Mouse (Mus musculus) c-Kit-negative CD71-positive TER-119-positive erythroid progenitor cells, embryonic 14.5 days (primary cell): ENCODE measurements around the gene Deaf1.

Experiments
- DNase-seq: peaks from one replicate; pipeline ENCODE4 v3.0.0-alpha.2; 2013; ENCODE audit warnings: low read depth, low spot score

Deaf1 gene

GRCm38 (mm10) chr7:141339215-141339920, 11.9 kb upstream of the Deaf1 start:
- DNase-seq: no peak

- no peak for DNase-seq
These were observed 11.2 kb upstream of the Deaf1 start, which contains the start of gene Eps8l2 for GRCm38 (mm10) chr7:141338576-141339131. Gene Eps8l2, plus strand, starts transcription at chr7:141338880.

DNA sequence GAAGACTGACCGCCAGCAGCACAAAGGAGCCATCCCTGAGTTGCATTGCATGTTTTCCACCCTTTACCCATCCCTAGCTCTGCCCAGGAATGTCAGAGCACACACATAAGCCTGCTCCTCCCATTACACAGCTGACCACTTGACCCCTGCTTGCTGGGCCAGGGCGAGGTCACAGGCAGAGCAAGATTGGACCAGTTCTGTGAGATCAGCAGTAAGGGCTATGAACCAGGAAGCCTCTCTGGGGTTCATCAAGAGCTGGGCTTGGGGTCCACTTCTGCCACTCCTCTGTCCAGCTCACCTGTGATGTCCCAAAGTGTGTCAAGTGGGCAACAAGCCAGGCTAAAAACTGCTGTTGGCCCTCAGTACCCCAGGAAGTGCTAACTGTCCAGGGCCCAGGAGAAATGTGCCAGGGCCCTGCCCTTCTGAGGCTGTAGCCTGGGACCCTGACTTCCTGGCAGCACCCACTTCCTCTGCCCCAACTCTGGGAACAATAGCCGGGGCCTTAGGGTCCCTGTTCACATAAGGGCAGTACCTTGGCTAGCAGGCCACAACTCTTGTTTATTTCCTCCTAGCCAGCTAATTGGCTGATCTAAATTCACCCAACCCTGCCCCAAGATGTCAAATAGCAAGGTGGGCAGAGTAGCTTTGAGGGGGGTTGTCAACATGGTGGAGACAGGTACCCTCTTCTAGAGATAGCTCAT, 10.4 kb upstream of the Deaf1 start:
- no peak for DNase-seq

- no peak for DNase-seq
These were observed 8.8 kb upstream of the Deaf1 start for GRCm38 (mm10) chr7:141336296-141336695.

DNA sequence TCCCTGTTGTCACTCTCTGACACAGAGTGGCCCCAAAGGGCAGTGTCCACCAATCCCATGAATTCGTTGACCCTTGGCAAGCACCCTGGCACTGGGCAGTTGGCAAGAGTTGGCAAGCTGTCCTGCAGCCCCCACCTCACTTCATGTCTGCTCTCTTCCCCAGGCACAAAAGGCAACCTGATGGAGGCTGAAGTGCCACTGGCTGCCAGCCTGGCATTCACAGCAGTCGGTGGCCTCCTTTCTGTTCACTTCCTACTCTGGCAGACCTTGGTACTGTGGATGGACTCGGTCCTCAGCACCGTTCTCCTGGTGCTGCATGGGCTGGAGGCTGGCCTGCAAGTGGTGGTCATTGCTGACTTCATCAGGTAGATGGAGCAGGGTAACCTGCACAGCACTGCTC, 8.2 kb upstream of the Deaf1 start:
- no peak for DNase-seq

- no peak for DNase-seq
These were observed 7.6 kb upstream of the Deaf1 start for GRCm38 (mm10) chr7:141335044-141335579.

DNA sequence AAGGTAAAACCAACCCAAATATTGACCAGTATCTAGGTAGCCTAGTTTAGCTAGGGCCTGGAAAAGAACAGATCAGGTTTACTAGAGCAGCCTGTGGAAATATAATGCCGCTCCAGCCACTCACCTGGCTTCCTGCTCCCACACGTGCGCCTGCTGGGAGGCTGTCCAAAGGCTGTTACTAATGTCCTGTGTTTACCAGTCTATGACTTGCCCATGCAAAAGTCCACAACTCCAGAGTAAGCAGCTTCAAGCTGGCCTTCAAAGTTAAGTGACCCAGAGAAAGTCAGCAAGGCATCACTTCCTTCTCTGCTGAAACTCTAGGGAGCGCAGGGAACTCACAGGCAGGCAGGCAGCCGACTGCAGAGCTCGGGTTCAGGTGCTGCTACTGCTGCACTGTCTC, 4.5 kb upstream of the Deaf1 start:
- no peak for DNase-seq

- DNase-seq: no peak
These were observed 3.2 kb upstream of the Deaf1 start for GRCm38 (mm10) chr7:141330706-141331105.

DNA sequence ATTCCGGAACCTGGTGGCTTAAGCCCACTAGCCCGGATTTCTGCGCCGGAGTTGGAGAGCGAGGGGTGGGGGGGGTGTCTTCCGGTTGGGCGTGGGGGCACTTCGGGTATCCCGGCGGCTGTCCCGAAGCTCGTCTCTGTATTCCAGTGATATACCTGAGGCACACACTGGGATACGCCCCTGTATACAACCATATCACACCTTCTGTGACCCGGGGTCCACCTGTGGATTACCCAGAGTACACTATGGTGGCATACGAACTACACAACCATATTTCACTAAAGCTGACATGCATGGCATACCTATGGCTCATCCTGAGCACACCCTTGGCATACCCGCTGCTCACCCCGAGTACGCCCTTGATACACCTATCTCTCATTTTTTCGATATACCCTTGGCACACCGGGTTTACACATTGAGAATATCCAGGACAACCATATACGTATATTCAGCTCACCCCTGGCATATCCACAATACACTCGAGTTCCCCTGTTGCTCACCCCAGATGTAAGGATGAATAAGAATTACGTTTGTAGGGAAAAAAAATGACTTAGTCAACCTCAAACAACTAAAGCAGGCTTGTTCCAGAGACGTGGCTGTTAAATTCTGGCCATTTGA, 992 bp upstream of the Deaf1 start:
- no peak for DNase-seq

GRCm38 (mm10) chr7:141326546-141327446, 694 bp downstream of the Deaf1 start:
- no peak for DNase-seq

- DNase-seq: no peak
These were observed 2.8 kb downstream of the Deaf1 start for GRCm38 (mm10) chr7:141324686-141325085.

DNA sequence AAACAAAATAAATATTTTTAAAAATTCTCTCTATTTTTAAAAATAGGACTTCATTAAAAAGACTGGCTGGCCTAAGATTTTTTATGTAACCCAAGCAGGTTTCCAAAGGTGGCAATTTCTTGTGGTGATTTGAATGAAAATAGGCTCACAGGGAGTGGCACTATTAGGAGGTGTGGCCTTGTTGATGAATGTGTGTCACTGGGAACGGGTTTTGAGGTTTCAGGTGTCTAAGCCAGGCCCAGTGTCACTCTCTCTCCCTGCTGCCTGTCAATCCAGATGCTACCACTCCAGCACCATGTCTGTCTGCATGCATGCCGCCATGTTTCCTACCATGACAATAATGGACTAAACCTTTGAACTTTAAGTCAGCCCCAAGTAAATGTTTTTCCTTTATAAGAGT, 8.0 kb downstream of the Deaf1 start:
- DNase-seq: no peak

- no peak for DNase-seq
These were observed 9.8 kb downstream of the Deaf1 start for GRCm38 (mm10) chr7:141317619-141318132.

GRCm38 (mm10) chr7:141315974-141316373, 11.5 kb downstream of the Deaf1 start:
- no peak for DNase-seq

GRCm38 (mm10) chr7:141315076-141315475, 12.4 kb downstream of the Deaf1 start:
- no peak for DNase-seq

DNA sequence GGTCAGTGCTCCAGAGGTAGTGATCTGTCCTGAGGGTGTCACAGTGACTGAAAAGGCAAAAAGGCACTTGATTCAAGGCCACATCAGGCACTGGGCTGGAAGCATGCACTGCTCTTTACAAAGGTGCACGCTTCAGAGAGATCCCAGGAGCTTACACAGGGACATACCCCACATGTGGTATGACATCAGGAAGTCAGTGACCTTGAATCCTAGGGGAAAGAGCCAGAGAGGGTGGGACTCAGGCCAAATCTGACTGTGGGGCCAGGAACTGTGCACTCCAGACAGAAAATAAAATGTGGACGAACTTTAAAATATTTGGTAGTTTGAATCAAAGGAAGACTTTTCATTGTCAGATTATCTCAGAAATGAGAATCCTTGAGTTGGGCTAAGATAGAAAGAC, 13.1 kb downstream of the Deaf1 start:
- DNase-seq: no peak

GRCm38 (mm10) chr7:141304537-141304936, 23.0 kb downstream of the Deaf1 start:
- DNase-seq: no peak

- DNase-seq: no peak
These were observed 24.7 kb downstream of the Deaf1 start for GRCm38 (mm10) chr7:141302702-141303268.

GRCm38 (mm10) chr7:141301386-141301785, 26.1 kb downstream of the Deaf1 start:
- DNase-seq: no peak

DNA sequence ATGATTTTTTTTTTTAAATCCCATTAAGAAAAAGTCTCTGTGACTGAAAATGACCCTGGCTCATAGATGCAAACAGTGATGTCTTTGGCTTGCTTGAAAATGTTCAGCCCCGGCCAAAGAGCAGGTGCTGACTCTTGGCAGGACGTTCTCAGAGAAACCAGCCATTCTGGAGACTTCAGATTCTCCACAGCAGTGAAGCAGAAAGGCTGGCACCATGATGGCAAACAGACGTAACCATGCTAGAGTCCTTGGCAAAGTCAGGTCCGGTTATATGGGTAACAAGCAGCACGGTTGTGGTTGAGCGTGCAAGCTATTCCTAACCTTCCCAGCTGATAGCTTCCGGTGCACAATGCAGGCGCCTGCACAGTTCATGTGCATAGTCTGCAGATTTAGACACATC, 28.3 kb downstream of the Deaf1 start:
- no peak for DNase-seq
